Mouse (Mus musculus): ENCODE data around the gene Pitx2.

Gene Pitx2

GRCm38 (mm10) chr3:129256766-129257165 is 57.1 kb downstream of the Pitx2 start:
- DNase-seq (ENCODE audit: low spot score in 2 of 2): no peak

- no peak for DNase-seq (ENCODE audit: low spot score in 2 of 2)
Observed at GRCm38 (mm10) chr3:129258497-129258896, 58.8 kb downstream of the Pitx2 start.

Data from thymus, postnatal 10 days (tissue).